ENCODE assay signal across 7 mouse cellular contexts in the genomic region with DNA sequence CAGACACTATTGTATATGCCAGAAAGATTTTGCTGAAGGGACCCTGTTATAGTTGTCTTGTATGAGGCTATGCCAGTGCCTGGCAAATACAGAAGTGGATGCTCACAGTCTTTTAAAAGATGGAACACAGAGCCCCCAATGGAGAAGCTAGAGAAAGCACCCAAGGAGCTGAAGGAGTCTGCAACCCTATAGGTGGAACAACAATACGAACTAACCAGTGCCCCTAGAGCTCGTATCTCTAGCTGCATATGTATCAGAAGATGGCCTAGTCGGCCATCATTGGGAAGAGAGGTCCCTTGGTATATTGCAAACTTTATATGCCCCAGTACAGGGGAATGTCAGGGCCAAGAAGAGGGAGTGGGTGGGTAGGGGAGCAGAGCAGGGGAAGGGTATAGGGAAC. TPM values are rescaled to one million over a fixed set of nuclear protein-coding genes. Genes with fewer than 3 reads are reported as not detected.
DNase-seq lines count a peak whose midpoint lies in the region; ATAC-seq and TF ChIP-seq lines count a peak whose summit lies in the region.
"Not testable (repeated sequence)": the region's sequence is repeated elsewhere in the genome, so short reads cannot be mapped to it uniquely, and the experiment has no call there.

No protein-coding gene starts in this region.

- not testable (repeated sequence) for TF ChIP-seq POLR2A in CH12.LX (IDR thresholded peaks at IDR 0.05; ENCODE audit: low read depth, low read length); heart, adult 2 months (IDR thresholded peaks at IDR 0.05; ENCODE audit: insufficient read depth, low read depth, low read length); myocyte (IDR thresholded peaks at IDR 0.05; ENCODE audit: insufficient read length, low read depth)

- peak in 1 of 2 experiments; percentile 47; a peak in 2 of 4 replicates for TF ChIP-seq CTCF in CH12.LX (conservative IDR thresholded peaks at IDR 0.05 in 1 of 2, IDR thresholded peaks at IDR 0.05 in 1 of 2; ENCODE audit: low read depth in 2 of 2, low read length in 2 of 2)
- TF ChIP-seq CTCF in heart, adult 2 months (IDR thresholded peaks at IDR 0.05); kidney, postnatal 0 days (IDR thresholded peaks at IDR 0.05; ENCODE audit: low read depth); liver, embryonic 14.5 days (IDR thresholded peaks at IDR 0.05; ENCODE audit: low read depth): not testable (repeated sequence)

- TF ChIP-seq RAD21 in CH12.LX (IDR thresholded peaks at IDR 0.05; ENCODE audit: low read depth, low read length), result peak; percentile 8

- not testable (repeated sequence) for ATAC-seq in kidney, postnatal 0 days (replicated peaks; ENCODE audit: low FRiP score, low read depth); liver, embryonic 14.5 days (ENCODE audit: insufficient read depth)

- not testable (repeated sequence) for H3K4me1 ChIP-seq in CH12.LX (ENCODE audit: control insufficient read depth in 1 of 2, insufficient read depth in 2 of 2); heart, adult 2 months (ENCODE audit: control insufficient read depth, insufficient read depth, low read length); kidney, postnatal 0 days (replicated peaks; ENCODE audit: insufficient read depth, low read length)
- H3K4me1 ChIP-seq in hindbrain, embryonic 10.5 days (replicated peaks), result peaks cover 11% of the 10 kb centered on the region
- peaks cover 12% of the 10 kb centered on the region in 2 experiments for H3K4me1 ChIP-seq in liver, embryonic 14.5 days (replicated peaks; ENCODE audit: control insufficient read depth in 2 of 2, insufficient read depth in 2 of 2, low read length in 1 of 2)

- 59% methylated on average over 3 of the region's 3 CpGs for WGBS in heart, adult 2 months
- WGBS in hindbrain, embryonic 10.5 days, result 68% methylated on average over 3 of the region's 3 CpGs
- 66% methylated on average over 3 of the region's 3 CpGs for WGBS in kidney, postnatal 0 days
- WGBS in liver, embryonic 14.5 days (ENCODE audit: insufficient replicate concordance), result 17% methylated on average over 3 of the region's 3 CpGs

- TF ChIP-seq EP300 in CH12.LX (IDR thresholded peaks at IDR 0.05; ENCODE audit: low read length); heart, adult 2 months (IDR thresholded peaks at IDR 0.05; ENCODE audit: insufficient read depth, low read depth, low read length); liver, embryonic 14.5 days (IDR thresholded peaks at IDR 0.05; ENCODE audit: low read depth): not testable (repeated sequence)

- peaks cover 10 to 20% of the 10 kb centered on the region in 2 experiments for H3K36me3 ChIP-seq in CH12.LX (replicated peaks in 1 of 2; ENCODE audit: control insufficient read depth in 1 of 2, insufficient read depth in 1 of 2, low read length in 1 of 2)
- H3K36me3 ChIP-seq in heart, adult 2 months (ENCODE audit: control insufficient read depth, insufficient read depth, low read length); hindbrain, embryonic 10.5 days; kidney, postnatal 0 days (ENCODE audit: insufficient read depth, low read length); myocyte (ENCODE audit: control insufficient read depth, insufficient read depth): not testable (repeated sequence)
- peaks cover 16% of the 10 kb centered on the region for H3K36me3 ChIP-seq in liver, embryonic 14.5 days (replicated peaks; ENCODE audit: control insufficient read depth, insufficient read depth, low read depth)

- H3ac ChIP-seq in myocyte (ENCODE audit: control insufficient read depth, insufficient read length), result not testable (repeated sequence)

- in situ Hi-C loops in CH12.LX (cut with MboI; ENCODE audit: low pct_ligation_motif_present, low pct_unique_long_range_greater_than_20kb, low sequenced_read_pairs), result not testable (repeated sequence)

- H3K27me3 ChIP-seq in CH12.LX (replicated peaks); heart, adult 2 months (ENCODE audit: control insufficient read depth, insufficient read depth, low read length); hindbrain, embryonic 10.5 days (ENCODE audit: insufficient read depth, poor library complexity, severe bottlenecking); kidney, postnatal 0 days (ENCODE audit: insufficient read depth, low read length); liver, embryonic 14.5 days (ENCODE audit: control insufficient read depth, insufficient read depth, low read length); myocyte (ENCODE audit: control insufficient read depth, insufficient read depth, insufficient read length): not testable (repeated sequence)

- not testable (repeated sequence) for H3K79me2 ChIP-seq in CH12.LX (replicated peaks; ENCODE audit: control insufficient read depth, extremely low read depth, insufficient read depth, poor library complexity, severe bottlenecking); heart, adult 2 months (replicated peaks; ENCODE audit: control insufficient read depth, insufficient read depth, low read length); myocyte (ENCODE audit: control insufficient read depth, insufficient read depth)

- H3K9ac ChIP-seq in CH12.LX (ENCODE audit: insufficient read depth, low read depth), result peak overlapping the region; percentile 31; the same call in 1 of the 2 replicates
- H3K9ac ChIP-seq in heart, adult 2 months (ENCODE audit: low read depth, low read length); kidney, postnatal 0 days (ENCODE audit: low read depth, low read length): not testable (repeated sequence)
- H3K9ac ChIP-seq in liver, embryonic 14.5 days (replicated peaks), result peak overlapping the region; percentile 88

- DNase-seq in CH12.LX (ENCODE audit: extremely low read depth) (peak; percentile 55), adipocyte (ENCODE audit: low spot score) (peak; percentile 33)
- not testable (repeated sequence) for DNase-seq in heart, adult 2 months; hindbrain, embryonic 10.5 days (ENCODE audit: low spot score); kidney, postnatal 0 days (ENCODE audit: low spot score); liver, embryonic 14.5 days (ENCODE audit: low read depth in 3 of 3, low spot score in 3 of 3)

- not testable (repeated sequence) for H3K9me3 ChIP-seq in CH12.LX (replicated peaks; ENCODE audit: low read length); hindbrain, embryonic 10.5 days; kidney, postnatal 0 days (replicated peaks; ENCODE audit: low read length); liver, embryonic 14.5 days (ENCODE audit: control insufficient read depth, low read length)

- dilution Hi-C loops in CH12.LX (cut with MboI; ENCODE audit: extremely low pct_ligation_motif_present, extremely low pct_unique_long_range_greater_than_20kb, low sequenced_read_pairs), result not testable (repeated sequence)

- intact Hi-C loops in heart, adult 2 months (cut with DNase I), result loop anchor here (5.0 kb wide), 1 partner anchor 42 kb away; the partner anchor contains the start of gene Tmco1

- H3K4me2 ChIP-seq in CH12.LX (ENCODE audit: insufficient read depth, low read depth, poor library complexity, severe bottlenecking) (peak overlapping the region; percentile 55), myocyte (ENCODE audit: low read depth) (peak overlapping the region; percentile 78)
- H3K4me2 ChIP-seq in kidney, postnatal 0 days (ENCODE audit: low read length), result peak overlapping the region; percentile 86
- H3K4me2 ChIP-seq in liver, embryonic 14.5 days (ENCODE audit: low read depth), result peak overlapping the region; percentile 99

- not testable (repeated sequence) for H3K27ac ChIP-seq in CH12.LX (ENCODE audit: insufficient read depth, low read depth); hindbrain, embryonic 10.5 days
- H3K27ac ChIP-seq in heart, adult 2 months, result peak overlapping the region; percentile 95
- peak overlapping the region; percentile 75 for H3K27ac ChIP-seq in kidney, postnatal 0 days
- peak overlapping the region; percentile 93 for H3K27ac ChIP-seq in liver, embryonic 14.5 days

- not testable (repeated sequence) for H3K4me3 ChIP-seq in CH12.LX (replicated peaks in 1 of 3; ENCODE audit: low read depth in 2 of 3, low read length in 2 of 3, poor library complexity in 1 of 3); kidney, postnatal 0 days (replicated peaks; ENCODE audit: low read depth, low read length)
- peak overlapping the region; percentile 84 for H3K4me3 ChIP-seq in heart, adult 2 months
- 0 out of 2 replicates have a peak overlapping the region, but pooled peaks have one; percentile 85 for H3K4me3 ChIP-seq in hindbrain, embryonic 10.5 days
- H3K4me3 ChIP-seq in liver, embryonic 14.5 days (ENCODE audit: insufficient read depth in 1 of 2, low read depth in 2 of 2, low read length in 2 of 2), result peak overlapping the region in 1 of 2 experiments; percentile 76; a peak in 2 of 4 replicates
- H3K4me3 ChIP-seq in myocyte, result peak overlapping the region; percentile 67

RNA-seq across cellular contexts. Expression of gene Aldh9a1, which starts 0.6 kb away (rescaled TPM):
- 26.2 and 28.8 TPM in 2 replicates for total RNA-seq in CH12.LX (2012; rRNA removed)
- total RNA-seq in CH12.LX (2014; rRNA removed), result 31.2 and 35.2 TPM in 2 replicates
- 79.7 TPM in 2 replicates for polyA plus RNA-seq in CH12.LX (2012; ENCODE audit: insufficient read length, low read depth)
- total RNA-seq in heart, adult 2 months (2021), result 10 to 100 TPM; 18.4 to 20.4 TPM
- 31.5 and 49.6 TPM in 2 replicates for polyA plus RNA-seq in heart, adult 2 months (2012; rRNA removed)
- polyA plus RNA-seq in hindbrain, embryonic 10.5 days (2016; fragmentation: Nextera tagmentation; extraction: Ambion mirVana), result 39.5 and 48.8 TPM in 2 replicates
- polyA plus RNA-seq in kidney, postnatal 0 days (2015; fragmentation: Nextera tagmentation; extraction: Ambion mirVana), result 54.3 and 64.6 TPM in 2 replicates
- 21.9 and 28.1 TPM in 2 replicates for polyA plus RNA-seq in liver, embryonic 14.5 days (2012; rRNA removed)
- 52.5 and 59.9 TPM in 2 replicates for polyA plus RNA-seq in liver, embryonic 14.5 days (2014; fragmentation: Nextera tagmentation; extraction: Ambion mirVana)
- polyA plus RNA-seq in myocyte (2012; fragmentation: generic; extraction: Trizol), result 17.6 TPM

RNA-seq across cellular contexts. Expression of gene Tmco1, which starts 41.0 kb away (rescaled TPM):
- 80.6 and 87.0 TPM in 2 replicates for total RNA-seq in CH12.LX (2012; rRNA removed)
- 153 and 168 TPM in 2 replicates for total RNA-seq in CH12.LX (2014; rRNA removed)
- polyA plus RNA-seq in CH12.LX (2012; ENCODE audit: insufficient read length, low read depth), result 92.8 and 127 TPM in 2 replicates
- 10 to 100 TPM; 88.2 to 95.3 TPM for total RNA-seq in heart, adult 2 months (2021)
- polyA plus RNA-seq in heart, adult 2 months (2012; rRNA removed), result 60.3 and 117 TPM in 2 replicates
- 76.3 and 78.3 TPM in 2 replicates for polyA plus RNA-seq in hindbrain, embryonic 10.5 days (2016; fragmentation: Nextera tagmentation; extraction: Ambion mirVana)
- 134 and 137 TPM in 2 replicates for polyA plus RNA-seq in kidney, postnatal 0 days (2015; fragmentation: Nextera tagmentation; extraction: Ambion mirVana)
- polyA plus RNA-seq in liver, embryonic 14.5 days (2012; rRNA removed), result 33.4 and 43.4 TPM in 2 replicates
- polyA plus RNA-seq in liver, embryonic 14.5 days (2014; fragmentation: Nextera tagmentation; extraction: Ambion mirVana), result 64.1 and 65.4 TPM in 2 replicates
- polyA plus RNA-seq in myocyte (2012; fragmentation: generic; extraction: Trizol), result 57.2 TPM

RNA-seq across cellular contexts. Expression of gene Mgst3, which starts 44.4 kb away (rescaled TPM):
- total RNA-seq in CH12.LX (2012; rRNA removed) (1.0 and 1.4 TPM in 2 replicates), CH12.LX (2014; rRNA removed) (not detected in 2 replicates)
- polyA plus RNA-seq in CH12.LX (2012; ENCODE audit: insufficient read length, low read depth) (not detected in 2 replicates), myocyte (2012; fragmentation: generic; extraction: Trizol) (62.0 TPM)
- total RNA-seq in heart, adult 2 months (2021), result 100 to 1,000 TPM; 274 to 351 TPM
- polyA plus RNA-seq in heart, adult 2 months (2012; rRNA removed), result 788 and 868 TPM in 2 replicates
- 74.5 and 83.9 TPM in 2 replicates for polyA plus RNA-seq in hindbrain, embryonic 10.5 days (2016; fragmentation: Nextera tagmentation; extraction: Ambion mirVana)
- 102 and 104 TPM in 2 replicates for polyA plus RNA-seq in kidney, postnatal 0 days (2015; fragmentation: Nextera tagmentation; extraction: Ambion mirVana)
- 330 and 468 TPM in 2 replicates for polyA plus RNA-seq in liver, embryonic 14.5 days (2012; rRNA removed)
- polyA plus RNA-seq in liver, embryonic 14.5 days (2014; fragmentation: Nextera tagmentation; extraction: Ambion mirVana), result 596 and 611 TPM in 2 replicates

Comparison
In these comparisons a context has a peak if more than half of its experiments do, and no peak if none do; other contexts are left out.
1. RNA of gene Mgst3, which starts 44.4 kb away (polyA plus RNA-seq): 788 to 868 TPM in heart, adult 2 months, 330 to 611 TPM in liver, embryonic 14.5 days, 102 to 104 TPM in kidney, postnatal 0 days, 74.5 to 83.9 TPM in hindbrain, embryonic 10.5 days and 62.0 TPM in myocyte (single experiment); not detected in CH12.LX; every median in the first group is over 10 times any median in the second.
2. Peak in every context shown above with its lines, with median percentiles within 50 percentile points of each other: H3K4me2 ChIP-seq.